Mouse (Mus musculus) ES-Bruce4 (cell line): ENCODE results near the gene Rps6ka5.

Experiments
- EP300 ChIP-seq: IDR thresholded peaks from 2 replicates; pipeline ENCODE4 v1.6.1; 2011; ENCODE audit warnings: low read depth, low read length; ENCODE audit not compliant: insufficient read depth
- POLR2A ChIP-seq: IDR thresholded peaks from one replicate; pipeline ENCODE4 v1.8.1; 2011; ENCODE audit warnings: low read length; ENCODE audit not compliant: insufficient read depth

DNA sequence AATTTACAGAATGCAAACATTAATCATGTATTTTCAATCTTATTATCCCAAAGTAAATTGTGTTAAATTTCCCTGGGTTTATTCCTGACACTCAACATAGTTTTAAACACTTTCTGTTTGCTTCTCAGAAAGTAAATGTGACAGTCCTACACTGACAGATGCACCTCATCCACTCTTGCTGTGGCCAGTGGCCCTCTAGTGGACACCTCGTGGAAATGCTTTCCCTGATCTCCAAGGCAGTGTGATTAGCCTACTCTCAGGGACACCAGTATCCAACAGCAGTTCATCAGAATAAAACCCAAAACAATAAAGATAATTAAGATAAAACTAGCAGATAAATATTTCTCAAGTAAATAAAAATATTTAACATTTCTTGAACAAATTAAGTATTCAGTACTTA is 122.2 kb downstream of the Rps6ka5 start:
- TF ChIP-seq EP300 (no peak), POLR2A (no peak)
